Mouse (Mus musculus) bone marrow macrophage, adult 2 months (primary cell): Measurements from ENCODE around the gene Bach1.

Experiments used
- CTCF ChIP-seq: IDR thresholded peaks from 2 replicates; pipeline ENCODE4 v1.5.1; 2012; ENCODE audit warnings: low read depth, mild to moderate bottlenecking, low read length, moderate library complexity
- POLR2A ChIP-seq: IDR thresholded peaks from 2 replicates; pipeline ENCODE4 v1.6.1; 2012; ENCODE audit warnings: mild to moderate bottlenecking, low read depth, low read length, borderline replicate concordance

DNA sequence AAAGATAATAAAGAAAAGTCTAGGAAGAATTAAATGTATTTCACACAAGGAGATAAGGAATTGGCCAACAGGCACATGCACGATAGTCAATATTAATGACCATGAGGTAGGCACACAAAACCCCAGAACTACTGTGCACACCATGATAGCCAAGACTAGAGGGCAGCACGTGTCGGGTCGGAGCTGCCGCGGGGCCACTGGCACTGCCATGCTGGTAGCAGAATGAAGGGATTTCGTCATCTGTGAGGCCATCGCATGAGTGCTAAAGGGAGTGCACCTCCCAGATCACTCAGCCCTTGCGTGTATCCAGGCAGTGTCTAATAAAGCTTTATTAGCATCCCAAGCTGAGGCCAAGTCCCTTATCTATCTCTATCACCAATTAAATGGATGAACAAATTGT is 11.2 kb downstream of the Bach1 start:
- no peak for TF ChIP-seq POLR2A
- no peak for TF ChIP-seq CTCF
